Mouse (Mus musculus): Measurements from ENCODE around the gene Fbxl18. TPM values are rescaled to one million over a fixed set of nuclear protein-coding genes. Genes with fewer than 3 reads are reported as not detected.

Fbxl18 gene
- 4.7 and 5.9 TPM in 2 replicates for polyA plus RNA-seq (2015; fragmentation: Nextera tagmentation; extraction: Ambion mirVana)

GRCm38 (mm10) chr5:142894918-142895613, at the start of gene Fbxl18:
Fbxl18 (minus strand) TSS chr5:142895421.
- peak; percentile 88 for DNase-seq (ENCODE audit: low spot score)

DNA sequence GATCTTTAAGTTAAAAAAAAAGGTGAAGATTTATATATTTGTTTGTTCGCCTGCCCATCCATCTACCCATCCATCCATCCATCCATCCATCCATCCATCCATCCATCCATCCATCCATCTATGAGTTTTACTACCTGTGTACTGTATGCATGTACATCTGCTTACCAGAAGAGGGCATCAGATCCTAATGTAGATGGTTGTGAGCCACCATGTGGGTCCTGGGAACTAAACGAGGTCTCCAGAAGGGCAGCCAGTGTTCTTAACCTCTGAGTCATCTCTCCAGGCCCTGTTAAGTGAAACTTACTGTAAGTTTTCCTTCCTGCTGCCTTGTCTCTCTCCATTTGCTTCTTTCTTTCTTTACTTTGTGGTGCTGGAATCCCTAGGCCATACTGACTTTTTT, 45.2 kb upstream of the Fbxl18 start:
- no peak for DNase-seq (ENCODE audit: low spot score)

GRCm38 (mm10) chr5:142937956-142938727, 42.9 kb upstream of the Fbxl18 start:
- peak; percentile 81 for DNase-seq (ENCODE audit: low spot score)

DNA sequence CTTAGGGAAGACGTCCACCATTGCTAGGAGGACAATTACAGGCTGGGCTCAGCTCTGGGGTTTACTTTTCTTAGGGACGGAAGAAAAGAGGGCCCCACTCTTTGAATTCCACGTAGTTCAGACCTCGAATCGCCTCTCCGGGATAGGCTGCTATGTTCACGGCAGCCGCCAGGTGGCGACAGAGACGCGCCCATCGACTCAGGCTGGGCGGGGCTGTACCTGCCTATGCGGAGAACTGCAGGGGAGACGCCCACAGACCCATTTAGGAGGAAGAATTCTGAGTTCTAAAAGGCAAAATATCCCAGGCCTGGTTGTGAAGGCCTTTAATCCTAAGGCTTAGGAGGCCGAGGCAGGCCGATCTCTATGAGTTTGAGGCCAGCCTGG, 41.1 kb upstream of the Fbxl18 start:
- DNase-seq (ENCODE audit: low spot score): peak; percentile 76

- DNase-seq (ENCODE audit: low spot score): peak; percentile 44
Observed at GRCm38 (mm10) chr5:142935642-142936335, 40.6 kb upstream of the Fbxl18 start.

GRCm38 (mm10) chr5:142932731-142933130, 37.5 kb upstream of the Fbxl18 start:
- DNase-seq (ENCODE audit: low spot score): no peak

GRCm38 (mm10) chr5:142932084-142932685, 37.0 kb upstream of the Fbxl18 start:
- peak; percentile 70 for DNase-seq (ENCODE audit: low spot score)

- DNase-seq (ENCODE audit: low spot score): no peak
Observed at GRCm38 (mm10) chr5:142931241-142931745, 36.1 kb upstream of the Fbxl18 start.

- no peak for DNase-seq (ENCODE audit: low spot score)
Observed at GRCm38 (mm10) chr5:142929400-142929752, 34.2 kb upstream of the Fbxl18 start.

GRCm38 (mm10) chr5:142928749-142929399, 33.7 kb upstream of the Fbxl18 start:
- DNase-seq (ENCODE audit: low spot score): peak; percentile 73

DNA sequence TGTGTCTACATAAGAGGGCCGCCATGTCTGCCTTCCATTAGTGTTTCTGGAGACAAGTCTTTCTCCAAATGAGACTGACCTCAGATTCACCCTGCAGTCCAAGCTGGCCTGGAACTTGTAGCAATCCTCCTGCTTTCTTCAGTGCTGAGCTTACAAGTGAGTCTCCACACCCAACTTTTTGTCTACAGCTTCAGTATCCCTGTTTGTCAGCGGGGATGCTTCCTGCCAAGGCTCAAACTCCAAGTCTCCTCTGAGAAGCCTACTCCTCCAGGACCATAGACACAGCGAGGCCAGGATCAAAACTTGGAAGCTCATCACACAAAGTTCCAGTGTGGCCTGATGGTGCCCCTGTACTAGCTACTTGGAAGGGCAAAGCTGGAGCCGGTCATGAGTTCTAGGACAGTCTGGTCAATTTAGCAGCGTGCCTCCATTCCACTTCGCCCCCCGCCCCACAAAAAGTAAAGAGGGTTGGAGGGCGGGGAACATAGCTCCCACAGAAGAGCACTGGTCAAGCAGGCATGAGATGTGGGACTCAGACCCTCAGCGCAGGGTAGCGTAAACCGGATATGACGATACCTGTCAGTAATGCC, 32.2 kb upstream of the Fbxl18 start:
- no peak for DNase-seq (ENCODE audit: low spot score)

DNA sequence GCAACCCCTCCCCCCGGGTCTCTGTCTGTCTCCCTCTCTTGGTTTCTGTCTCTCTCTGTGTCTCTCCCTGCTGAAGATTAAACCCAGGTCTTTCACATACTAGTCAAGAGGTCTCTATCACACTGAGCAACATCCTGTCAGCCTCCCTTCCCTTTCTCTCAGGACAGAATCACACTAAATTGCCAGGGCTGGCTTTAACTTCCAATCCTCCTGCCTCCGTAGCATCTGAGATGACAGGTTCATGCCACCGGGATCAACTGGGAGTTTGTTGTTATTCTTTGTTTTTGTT, 31.7 kb upstream of the Fbxl18 start:
- no peak for DNase-seq (ENCODE audit: low spot score)

DNA sequence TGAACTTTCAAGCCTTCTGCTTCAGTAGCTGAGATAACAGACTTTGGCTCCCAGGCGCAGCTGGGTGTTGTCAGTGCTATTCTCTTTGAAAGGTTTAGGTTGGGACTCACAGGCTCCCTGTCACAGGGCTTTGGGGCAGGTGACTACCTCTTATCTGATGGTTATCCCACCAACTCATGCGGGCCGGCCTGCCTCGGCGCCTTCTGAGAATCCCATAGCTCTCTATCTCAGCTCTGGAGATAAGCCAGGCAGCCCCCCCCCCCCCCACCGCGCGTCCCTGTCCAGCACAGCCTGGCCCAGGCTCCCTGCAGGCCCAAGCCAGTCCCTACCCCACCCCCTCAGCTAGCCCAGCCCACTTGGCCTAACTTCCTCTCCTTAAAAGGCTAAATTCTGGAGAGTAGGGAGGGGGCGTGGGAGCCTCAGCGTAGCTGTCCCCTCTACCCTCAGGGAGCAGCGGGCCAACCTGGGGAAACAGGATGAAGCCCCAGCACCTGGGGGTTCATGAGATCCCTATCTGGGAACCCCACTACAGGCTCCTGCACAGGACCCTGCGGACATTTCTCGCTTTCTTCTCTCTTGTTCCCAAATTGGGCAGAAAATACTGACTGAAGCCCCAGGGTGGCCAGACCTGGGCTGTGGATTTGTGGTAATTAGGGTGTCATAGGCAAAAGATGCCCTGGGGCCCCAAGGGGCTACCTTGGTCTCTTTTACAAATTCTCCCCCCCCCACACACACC, 31.2 kb upstream of the Fbxl18 start:
- DNase-seq (ENCODE audit: low spot score): peak; percentile 46

GRCm38 (mm10) chr5:142924336-142924959, 29.2 kb upstream of the Fbxl18 start:
- no peak for DNase-seq (ENCODE audit: low spot score)

- no peak for DNase-seq (ENCODE audit: low spot score)
Observed at GRCm38 (mm10) chr5:142923781-142924180, 28.6 kb upstream of the Fbxl18 start.

DNA sequence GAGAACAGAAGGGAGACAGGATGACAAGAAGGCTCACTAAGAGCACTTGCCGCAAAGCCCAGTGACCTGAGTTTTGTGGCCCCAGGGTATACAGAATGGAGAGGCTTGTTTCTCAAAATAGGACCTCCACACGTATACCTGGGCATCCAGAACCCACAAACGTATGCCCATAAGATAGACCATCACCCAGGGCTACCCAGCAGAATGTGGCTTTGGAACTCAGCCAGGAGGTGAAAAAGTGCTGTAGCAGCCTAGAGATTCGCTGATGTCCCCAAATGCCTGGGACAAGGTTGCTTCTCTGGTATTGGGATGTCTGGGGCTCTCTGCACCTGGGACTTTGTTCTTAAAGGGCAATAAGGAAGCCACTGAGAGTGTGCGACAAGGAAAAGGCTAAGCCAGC, 27.0 kb upstream of the Fbxl18 start:
- DNase-seq (ENCODE audit: low spot score): no peak

GRCm38 (mm10) chr5:142921074-142921459, 25.8 kb upstream of the Fbxl18 start:
- no peak for DNase-seq (ENCODE audit: low spot score)

- peak; percentile 91 for DNase-seq (ENCODE audit: low spot score)
Observed at GRCm38 (mm10) chr5:142920311-142921073, 25.3 kb upstream of the Fbxl18 start.

DNA sequence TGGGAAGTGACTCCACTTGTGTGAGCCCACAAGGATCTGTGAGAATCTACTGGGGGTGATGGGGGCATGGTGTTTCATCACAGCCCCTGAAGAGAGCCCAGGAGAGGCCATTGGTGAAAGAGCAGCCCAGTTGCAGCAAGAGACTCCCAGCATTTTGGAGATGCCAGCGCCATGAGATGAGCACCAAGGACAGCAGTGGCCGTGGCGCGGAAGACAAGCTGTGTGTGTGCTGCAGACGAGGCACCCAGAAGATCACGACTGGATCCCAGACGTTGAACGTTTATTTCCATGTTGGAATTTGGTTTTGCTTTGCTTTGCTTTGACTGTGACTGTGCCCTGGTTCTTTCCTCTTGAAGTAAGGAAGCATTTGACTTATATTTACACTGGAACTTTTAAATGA, 22.2 kb upstream of the Fbxl18 start:
- no peak for DNase-seq (ENCODE audit: low spot score)

All from thymus, postnatal 0 days (tissue).